Mouse (Mus musculus) inflammation-experienced regulatory T-cells, adult 6 months (primary cell): ENCODE results near the gene Gzmg. TPM values are rescaled to one million over a fixed set of nuclear protein-coding genes. Genes with fewer than 3 reads are reported as not detected.
A peak's percentile ranks its signal among the peaks of the same experiment; 100 is the strongest.
"Not testable (repeated sequence)": the region's sequence is repeated elsewhere in the genome, so short reads cannot be mapped to it uniquely, and the experiment has no call there.

ENCODE experiments used
- ATAC-seq: one replicate; pipeline ENCODE4 v1.8.0; 2017
- polyA plus RNA-seq, 3 experiments: library from polyadenylated mRNA; unstranded; fragments of 100-300 nt; shearing (Covaris generic); gene quantifications; one replicate each; pipeline ENCODE4 v1.2.1; 2017

The Gzmg gene
- polyA plus RNA-seq: not detected

DNA sequence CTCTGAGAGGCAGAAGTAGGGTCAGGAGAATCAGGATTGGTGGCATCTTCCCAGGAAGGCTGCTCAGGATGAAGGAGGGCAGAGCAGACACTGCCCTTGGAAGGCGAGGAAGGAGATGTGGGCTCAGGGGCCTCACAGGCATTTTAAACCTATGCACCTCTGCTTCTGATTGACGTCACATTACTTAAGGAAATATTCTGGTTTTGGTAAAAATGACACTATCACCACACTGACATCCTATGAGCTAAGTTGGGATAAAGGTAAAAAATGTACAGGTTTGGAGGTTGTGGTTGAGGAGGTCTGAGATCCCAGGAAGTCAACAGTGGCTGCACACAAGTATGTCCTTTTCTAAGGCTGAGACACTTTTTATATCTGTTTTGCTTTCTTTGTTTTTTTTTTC lies at the start of gene Gzmg:
Gene Gzmg, minus strand, starts transcription at position 101 of the 400 bp plus-strand sequence.
- ATAC-seq: not testable (repeated sequence)

GRCm38 (mm10) chr14:56205613-56206012 lies 46.2 kb upstream of the Gzmg start:
- ATAC-seq: peak; percentile 72

DNA sequence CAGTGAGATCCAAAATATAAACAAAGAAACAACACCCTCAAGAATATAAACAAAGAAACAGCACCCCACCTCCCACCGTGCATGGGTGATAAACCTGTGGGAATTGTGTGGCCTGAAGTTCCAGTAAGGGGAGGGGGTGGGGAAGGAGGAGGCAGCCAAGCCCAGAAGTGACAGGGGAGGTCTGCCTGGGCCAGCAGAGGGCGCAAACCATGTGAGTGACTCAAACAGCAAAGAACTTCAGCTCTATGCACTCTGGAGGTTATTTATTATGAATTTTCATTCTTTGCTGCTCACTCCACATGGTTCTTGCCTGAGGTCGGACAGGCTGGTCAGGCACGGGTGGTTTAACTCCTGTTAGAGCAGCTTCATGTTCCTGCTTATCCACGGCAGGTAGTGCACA lies 45.6 kb upstream of the Gzmg start:
- peak; percentile 76 for ATAC-seq

GRCm38 (mm10) chr14:56203975-56204374 lies 44.6 kb upstream of the Gzmg start:
- no peak for ATAC-seq

DNA sequence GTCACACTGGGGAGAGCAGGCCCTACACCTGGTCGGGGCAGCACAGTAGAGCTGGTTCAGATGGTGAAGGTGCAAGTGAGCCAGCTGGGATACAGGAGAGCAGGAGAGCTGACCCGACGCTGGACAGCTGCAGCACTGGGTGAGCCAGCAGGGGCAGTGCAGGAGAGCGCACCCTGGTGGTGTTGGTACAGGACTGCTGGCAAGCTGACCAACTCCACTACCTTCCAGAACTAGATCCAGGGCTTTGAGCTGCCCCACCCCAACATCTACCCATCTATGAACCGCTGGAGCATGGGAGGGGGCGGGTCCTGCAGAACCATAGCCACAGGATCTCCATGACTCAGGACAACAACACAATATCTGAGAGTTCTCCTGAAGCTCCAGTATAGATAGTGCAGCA lies 27.6 kb upstream of the Gzmg start:
- no peak for ATAC-seq

DNA sequence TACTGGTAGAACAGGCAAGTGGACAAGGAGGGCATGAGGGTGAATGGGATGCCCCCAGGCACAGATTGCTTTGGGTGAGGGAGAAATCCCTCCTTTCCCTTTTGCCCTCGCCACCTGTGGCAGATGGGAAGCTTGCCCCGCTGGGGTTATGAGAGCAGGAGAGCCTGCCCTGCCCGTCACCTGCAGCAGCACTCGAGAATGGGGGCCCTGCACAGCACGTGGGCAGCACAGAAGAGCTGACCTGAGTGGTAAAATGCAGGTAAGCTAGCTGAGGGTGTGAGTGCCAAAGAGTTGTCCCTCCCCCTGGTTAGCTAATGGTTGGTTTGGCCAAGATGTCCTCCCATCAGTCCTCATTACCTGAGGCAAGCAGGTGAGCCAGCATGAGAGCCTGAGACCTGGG lies 27.1 kb upstream of the Gzmg start:
- no peak for ATAC-seq

DNA sequence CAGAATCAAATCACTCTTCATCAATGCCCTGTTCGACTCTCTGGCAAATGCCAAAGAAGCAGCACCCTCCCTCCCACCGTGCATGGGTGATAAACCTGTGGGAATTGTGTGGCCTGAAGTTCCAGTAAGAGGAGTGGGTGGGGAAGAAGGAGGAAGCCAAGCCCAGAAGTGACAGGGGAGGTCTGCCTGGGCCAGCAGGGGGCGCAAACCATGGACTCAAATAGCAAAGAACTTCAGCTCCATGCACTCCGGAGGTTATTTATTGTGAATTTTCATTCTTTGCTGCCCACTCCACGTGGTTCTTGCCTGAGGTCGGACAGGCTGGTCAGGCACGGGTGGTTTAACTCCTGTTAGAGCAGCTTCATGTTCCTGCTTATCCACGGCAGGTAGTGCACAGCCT lies 18.3 kb upstream of the Gzmg start:
- not testable (repeated sequence) for ATAC-seq

DNA sequence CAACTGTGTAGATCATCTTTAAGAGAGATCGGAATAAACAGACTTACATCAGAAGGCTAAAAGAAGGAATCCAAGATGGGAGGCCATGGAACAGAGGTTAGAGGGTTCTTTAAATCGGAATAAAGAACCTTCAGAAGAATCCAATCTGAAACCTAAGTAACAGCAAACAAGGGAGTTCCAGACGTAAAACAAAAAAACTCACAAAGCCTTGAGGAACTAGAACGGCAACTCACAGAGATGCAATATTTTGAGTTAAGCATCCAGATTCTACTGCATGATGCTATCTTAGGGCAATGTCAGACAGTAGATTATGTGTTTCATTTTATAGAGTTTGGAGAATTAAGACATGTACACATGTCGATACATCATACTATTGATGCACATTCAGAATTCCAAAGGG lies 15.1 kb upstream of the Gzmg start, which contains the start of gene Gzmn:
Gene Gzmn, minus strand, starts transcription at position 101 of the 400 bp plus-strand sequence.
- no peak for ATAC-seq

GRCm38 (mm10) chr14:56173396-56173795 lies 14.0 kb upstream of the Gzmg start:
- no peak for ATAC-seq

DNA sequence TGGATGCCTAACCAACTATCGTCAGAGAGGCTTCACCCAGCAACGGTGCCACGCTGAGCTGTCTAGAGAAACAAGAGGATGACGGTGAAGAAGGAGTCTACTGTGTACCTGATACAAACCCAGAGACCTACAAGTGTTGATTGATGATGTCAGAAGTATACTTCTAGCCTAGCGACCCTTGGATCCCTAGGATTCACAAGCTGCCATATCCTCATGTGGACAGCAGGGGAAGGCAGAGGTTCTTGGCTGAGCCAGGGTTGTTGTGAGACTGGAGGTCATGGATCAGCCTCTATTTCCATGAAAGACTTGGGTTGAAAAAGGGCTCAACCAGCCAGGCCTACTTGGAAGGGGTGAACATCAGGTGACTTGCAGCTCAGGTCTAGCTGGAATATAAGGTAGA lies 13.4 kb upstream of the Gzmg start:
- ATAC-seq: no peak

DNA sequence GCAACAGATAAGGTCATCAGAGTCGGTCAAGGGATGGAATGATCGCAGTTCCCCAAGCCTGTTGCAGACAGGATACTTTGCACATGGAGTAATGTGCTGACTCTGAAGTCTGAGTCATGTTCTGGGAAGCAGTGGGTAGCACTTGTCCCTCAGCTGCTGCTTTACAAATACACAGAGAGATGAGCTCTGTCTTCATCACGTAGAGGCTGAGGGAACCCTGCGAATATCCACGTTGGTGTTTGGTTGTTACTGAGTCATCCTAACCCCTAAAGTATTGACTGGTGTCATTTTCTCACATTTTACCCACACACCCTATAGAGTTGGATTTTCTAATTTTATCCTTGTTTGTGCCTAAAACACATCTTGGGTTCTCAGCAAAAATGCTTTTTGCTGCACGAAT lies 8.6 kb upstream of the Gzmg start:
- ATAC-seq: no peak

- ATAC-seq: no peak
Measured at GRCm38 (mm10) chr14:56162109-56162508, 2.7 kb upstream of the Gzmg start.

GRCm38 (mm10) chr14:56155340-56155739 lies 4.0 kb downstream of the Gzmg start:
- ATAC-seq: no peak

GRCm38 (mm10) chr14:56133675-56134074 lies 25.7 kb downstream of the Gzmg start:
- ATAC-seq: not testable (repeated sequence)

- ATAC-seq: not testable (repeated sequence)
Measured at GRCm38 (mm10) chr14:56132508-56132907, 26.9 kb downstream of the Gzmg start, which contains the start of gene Gzmd. Gene Gzmd (minus strand): TSS chr14:56132608.

DNA sequence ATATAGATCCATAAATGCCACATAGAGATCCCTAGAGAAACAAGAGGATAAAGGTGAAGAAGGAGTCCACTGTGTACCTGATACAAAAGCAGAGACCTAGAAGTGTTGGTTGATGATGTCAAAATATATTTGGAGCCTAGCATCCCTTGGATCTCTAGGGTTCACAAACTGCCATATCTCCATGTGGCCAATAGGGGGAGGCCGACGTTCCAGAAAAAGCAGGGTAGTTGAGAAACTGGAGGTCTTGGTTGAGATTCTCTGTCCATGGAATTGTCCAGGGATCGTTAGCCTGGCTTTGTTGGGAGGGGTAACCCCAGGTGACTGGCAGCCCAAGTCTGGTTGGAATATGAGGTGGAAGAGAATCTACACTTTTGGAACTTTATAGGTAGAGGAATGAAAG lies 31.0 kb downstream of the Gzmg start:
- no peak for ATAC-seq

DNA sequence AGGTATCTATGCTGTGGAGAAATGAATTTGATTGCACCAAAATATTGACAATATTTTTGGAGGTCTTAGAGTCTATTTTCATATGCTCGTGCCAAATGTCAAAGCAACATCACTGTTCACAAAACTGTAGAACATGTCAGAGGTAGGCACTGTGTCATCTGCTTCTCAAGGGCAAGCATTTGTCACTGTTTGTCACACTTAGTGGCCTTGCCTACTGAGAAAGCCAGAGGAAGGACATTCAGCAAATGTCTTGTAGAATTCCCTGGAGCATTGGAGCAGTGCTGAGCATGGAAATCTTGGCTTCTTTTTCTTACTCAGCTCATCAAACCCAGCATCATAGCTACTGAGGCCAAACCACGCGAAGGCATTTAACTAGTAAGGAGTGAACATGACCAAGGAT lies 35.9 kb downstream of the Gzmg start:
- no peak for ATAC-seq

DNA sequence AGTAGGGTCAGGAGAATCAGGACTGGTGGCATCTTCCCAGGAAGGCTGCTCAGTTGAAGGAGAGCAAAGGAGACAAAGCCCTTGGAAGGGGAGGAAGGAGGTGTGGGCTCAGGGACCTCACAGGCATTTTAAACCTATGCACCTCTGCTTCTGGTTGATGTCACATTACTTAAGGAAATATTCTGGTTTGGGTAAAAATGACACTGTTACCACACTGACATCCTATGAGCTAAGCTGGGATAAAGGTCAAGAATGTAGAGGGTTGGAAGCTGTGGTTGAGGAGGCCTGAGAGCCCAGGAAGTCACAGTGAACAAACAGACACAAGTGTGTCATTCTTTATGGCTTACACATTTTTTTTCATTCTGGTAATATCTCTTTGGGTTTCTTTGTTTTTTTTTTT lies 38.9 kb downstream of the Gzmg start, which contains the start of gene Gzme:
Gene Gzme, minus strand, starts transcription at position 101 of the 400 bp plus-strand sequence.
- no peak for ATAC-seq

DNA sequence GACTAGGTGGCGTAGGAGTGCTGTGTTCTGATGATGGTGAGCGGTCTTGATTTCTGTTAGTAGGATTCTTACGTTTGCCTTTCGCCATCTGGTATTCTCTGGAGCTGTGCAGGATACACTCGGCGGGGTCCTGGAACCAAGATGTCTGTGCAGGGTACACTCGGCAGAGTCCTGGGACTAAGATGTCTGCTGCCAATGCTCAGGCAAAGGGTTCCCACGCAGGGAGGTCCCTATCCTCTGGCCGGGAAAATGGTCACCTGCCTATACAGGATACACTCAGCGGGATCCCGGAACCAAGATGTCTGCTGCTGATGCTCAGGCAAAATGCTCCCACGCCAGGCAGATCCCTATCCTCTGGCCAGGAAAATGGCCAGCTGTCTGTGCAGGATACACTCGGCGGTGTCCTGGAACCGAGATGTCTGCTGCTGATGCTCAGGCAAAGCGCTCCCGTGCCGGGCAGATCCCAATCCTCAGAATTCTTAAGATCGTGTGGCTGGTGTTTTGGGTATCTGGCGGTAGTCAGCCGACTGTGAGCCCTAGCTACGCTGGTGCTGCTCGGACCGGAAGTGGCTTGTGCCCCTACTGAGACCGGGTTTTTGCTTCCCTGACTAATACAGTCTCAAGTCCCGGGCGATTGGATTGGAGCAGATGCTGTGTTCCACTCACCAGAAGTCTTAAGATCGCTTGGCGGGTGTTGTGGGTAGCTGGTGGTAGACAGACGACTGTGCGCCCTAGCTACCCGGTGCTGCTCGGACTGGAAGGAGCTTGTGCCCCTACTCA lies 43.7 kb downstream of the Gzmg start:
- ATAC-seq: not testable (repeated sequence)

Other genes starting within 250 kb of the Gzmg start
- gene Cma1, start 214.9 kb downstream of the Gzmg start, polyA plus RNA-seq: not detected
- gene Cma2, start 208.6 kb downstream of the Gzmg start, polyA plus RNA-seq: not detected
- not detected for gene Mcpt1, start 141.6 kb downstream of the Gzmg start, polyA plus RNA-seq
- gene Mcpt9, start 129.1 kb downstream of the Gzmg start, polyA plus RNA-seq: not detected
- not detected for gene Mcpt2, start 117.5 kb downstream of the Gzmg start, polyA plus RNA-seq
- gene Mcpt4, start 97.3 kb downstream of the Gzmg start, polyA plus RNA-seq: not detected
- gene Mcpt8, start 74.3 kb downstream of the Gzmg start, polyA plus RNA-seq: not detected
- gene Ctsg, start 57.0 kb downstream of the Gzmg start, polyA plus RNA-seq: not detected
- not detected for gene Gzme, start 39.0 kb downstream of the Gzmg start, polyA plus RNA-seq
- gene Gzmd, start 27.0 kb downstream of the Gzmg start, polyA plus RNA-seq: not detected
- not detected for gene Gzmn, start 15.0 kb upstream of the Gzmg start, polyA plus RNA-seq
- gene Gzmf, start 51.8 kb upstream of the Gzmg start, polyA plus RNA-seq: not detected
- 1 to 10 TPM; 3.0 to 5.8 (median 4.6) TPM for gene Gzmc, start 75.1 kb upstream of the Gzmg start, polyA plus RNA-seq
- gene Gzmb, start 102.7 kb upstream of the Gzmg start, polyA plus RNA-seq: 100 to 1,000 TPM in 1 of 3 experiments, 10 to 100 TPM in 2; 13.5 to 296 (median 19.9) TPM
- not detected for gene Atp12a, start 205.5 kb upstream of the Gzmg start, polyA plus RNA-seq
- gene Rnf17, start 243.0 kb upstream of the Gzmg start, polyA plus RNA-seq: 1 to 10 TPM in 1 of 3 experiments, under 1 TPM in 2; 0.45 to 2.5 (median 0.51) TPM